Mouse (Mus musculus): ENCODE data around the gene Psg17. TPM values are rescaled to one million over a fixed set of nuclear protein-coding genes. Genes with fewer than 3 reads are reported as not detected.

Psg17 gene
- polyA plus RNA-seq, 1 experiment from 2014 or later = not detected

GRCm38 (mm10) chr7:18840386-18841173 is 19.2 kb upstream of the Psg17 start:
- Histone ChIP-seq H3K27ac (replicated peaks; ENCODE audit: low read depth, low read length) (no peak overlapping the region), H3K9ac (ENCODE audit: low read length) (peak overlapping the region; percentile 34; the same call in 1 of the 2 replicates), H3K4me2 (ENCODE audit: low read depth, severe bottlenecking) (peak overlapping the region; percentile 41), H3K4me3 (ENCODE audit: low read depth, low read length) (peak overlapping the region; percentile 23), H3K27me3 (ENCODE audit: control insufficient read depth, insufficient read depth, low read length) (no peaks in the 10 kb centered on the region), H3K36me3 (ENCODE audit: control insufficient read depth, insufficient read depth, low read length) (no peaks in the 10 kb centered on the region), H3K4me1 (ENCODE audit: control insufficient read depth, insufficient read depth, low read length) (no peaks in the 10 kb centered on the region), H3K9me3 (ENCODE audit: control insufficient read depth, low read length) (no peaks in the 10 kb centered on the region)
- ATAC-seq (ENCODE audit: insufficient number of reproducible peaks, low FRiP score, low TSS enrichment, low read depth) (peak; percentile 75; the same call in 1 of the 2 replicates), DNase-seq (ENCODE audit: low spot score) (peak; percentile 55)
- WGBS = 6% methylated on average over 15 of the region's 17 CpGs

DNA sequence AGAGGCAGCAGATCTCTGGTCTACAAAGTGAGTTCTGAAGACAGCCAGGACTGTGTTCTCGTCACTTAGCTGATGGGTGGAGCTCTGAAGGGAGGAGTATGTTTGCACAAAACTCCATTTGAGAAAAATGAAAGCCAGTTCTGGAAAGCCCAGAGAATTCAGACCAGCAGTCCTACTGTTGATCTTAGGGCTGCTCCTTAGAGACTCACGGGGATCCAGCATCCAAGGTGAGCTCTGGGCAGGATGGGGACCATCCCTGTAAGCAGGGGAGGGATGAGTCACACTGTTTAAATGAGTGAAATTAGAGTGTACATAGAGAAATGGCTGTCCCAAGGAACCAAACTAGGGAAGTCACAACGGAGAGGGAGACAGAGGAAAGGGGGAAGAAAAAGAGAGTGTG is 18.5 kb upstream of the Psg17 start, which contains the start of gene Mill2:
Mill2 (plus strand) TSS at position 102 of the 400 bp plus-strand sequence.
- no peaks in the 10 kb centered on the region for H3K36me3 ChIP-seq (ENCODE audit: control insufficient read depth, insufficient read depth, low read length)
- ATAC-seq (ENCODE audit: insufficient number of reproducible peaks, low FRiP score, low TSS enrichment, low read depth) = no peak
- peak within 1 kb of the TSS; percentile 23 for H3K4me3 ChIP-seq (ENCODE audit: low read depth, low read length)
- H3K27me3 ChIP-seq (ENCODE audit: control insufficient read depth, insufficient read depth, low read length) = no peaks in the 10 kb centered on the region
- H3K27ac ChIP-seq (replicated peaks; ENCODE audit: low read depth, low read length) = no peak within 1 kb of the TSS
- no peaks in the 10 kb centered on the region for H3K4me1 ChIP-seq (ENCODE audit: control insufficient read depth, insufficient read depth, low read length)
- no peaks in the 10 kb centered on the region for H3K9me3 ChIP-seq (ENCODE audit: control insufficient read depth, low read length)
- H3K4me2 ChIP-seq (ENCODE audit: low read depth, severe bottlenecking) = peak within 1 kb of the TSS; percentile 41
- no peak for DNase-seq (ENCODE audit: low spot score)
- H3K9ac ChIP-seq (ENCODE audit: low read length) = peak within 1 kb of the TSS; percentile 34; the same call in 1 of the 2 replicates
- 21% methylated on average over 3 of the region's 3 CpGs for WGBS

GRCm38 (mm10) chr7:18832298-18832697 is 10.9 kb upstream of the Psg17 start:
- Histone ChIP-seq H3K27ac (replicated peaks; ENCODE audit: low read depth, low read length) (no peak overlapping the region), H3K27me3 (ENCODE audit: control insufficient read depth, insufficient read depth, low read length) (no peaks in the 10 kb centered on the region), H3K4me1 (ENCODE audit: control insufficient read depth, insufficient read depth, low read length) (no peaks in the 10 kb centered on the region), H3K9me3 (ENCODE audit: control insufficient read depth, low read length) (no peaks in the 10 kb centered on the region), H3K4me2 (ENCODE audit: low read depth, severe bottlenecking) (no peak overlapping the region), H3K36me3 (ENCODE audit: control insufficient read depth, insufficient read depth, low read length) (no peaks in the 10 kb centered on the region), H3K4me3 (ENCODE audit: low read depth, low read length) (no peak overlapping the region), H3K9ac (ENCODE audit: low read length) (no peak overlapping the region)
- DNase-seq (ENCODE audit: low spot score) = no peak
- no peak for ATAC-seq (ENCODE audit: insufficient number of reproducible peaks, low FRiP score, low TSS enrichment, low read depth)
- 42% methylated on average over 13 of the region's 13 CpGs for WGBS

DNA sequence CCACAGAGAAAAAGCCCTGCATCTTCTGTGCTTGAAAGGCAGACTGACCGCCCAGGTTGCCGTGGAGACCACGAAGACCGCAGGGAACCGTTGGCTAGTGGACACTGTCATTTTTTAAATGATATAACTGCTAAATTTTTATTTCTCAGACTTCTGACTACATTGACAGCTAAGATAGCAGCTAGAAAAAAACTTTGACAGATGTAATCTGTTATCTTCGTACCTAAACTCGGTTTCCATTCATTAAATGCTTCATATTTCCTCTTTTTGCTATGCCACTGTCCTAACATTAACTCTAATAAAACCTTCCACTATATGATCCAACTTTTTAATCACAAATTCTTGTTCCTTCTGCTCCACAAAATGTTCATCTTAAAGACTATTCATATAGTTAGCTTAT is 8.1 kb upstream of the Psg17 start:
- Histone ChIP-seq H3K9ac (ENCODE audit: low read length) (no peak overlapping the region), H3K4me2 (ENCODE audit: low read depth, severe bottlenecking) (no peak overlapping the region), H3K4me1 (ENCODE audit: control insufficient read depth, insufficient read depth, low read length) (no peaks in the 10 kb centered on the region), H3K27ac (replicated peaks; ENCODE audit: low read depth, low read length) (no peak overlapping the region), H3K9me3 (ENCODE audit: control insufficient read depth, low read length) (no peaks in the 10 kb centered on the region), H3K36me3 (ENCODE audit: control insufficient read depth, insufficient read depth, low read length) (no peaks in the 10 kb centered on the region), H3K4me3 (ENCODE audit: low read depth, low read length) (no peak overlapping the region), H3K27me3 (ENCODE audit: control insufficient read depth, insufficient read depth, low read length) (no peaks in the 10 kb centered on the region)
- DNase-seq (ENCODE audit: low spot score) (no peak), ATAC-seq (ENCODE audit: insufficient number of reproducible peaks, low FRiP score, low TSS enrichment, low read depth) (no peak)
- 90% methylated on average over 7 of the region's 7 CpGs for WGBS

- no peaks in the 10 kb centered on the region for H3K36me3 ChIP-seq (ENCODE audit: control insufficient read depth, insufficient read depth, low read length)
- DNase-seq (ENCODE audit: low spot score) = no peak
- no peak overlapping the region for H3K4me2 ChIP-seq (ENCODE audit: low read depth, severe bottlenecking)
- no peak overlapping the region for H3K9ac ChIP-seq (ENCODE audit: low read length)
- WGBS = 68% methylated on average over 9 of the region's 9 CpGs
- H3K4me3 ChIP-seq (ENCODE audit: low read depth, low read length) = no peak overlapping the region
- no peaks in the 10 kb centered on the region for H3K27me3 ChIP-seq (ENCODE audit: control insufficient read depth, insufficient read depth, low read length)
- no peaks in the 10 kb centered on the region for H3K4me1 ChIP-seq (ENCODE audit: control insufficient read depth, insufficient read depth, low read length)
- H3K27ac ChIP-seq (replicated peaks; ENCODE audit: low read depth, low read length) = no peak overlapping the region
- H3K9me3 ChIP-seq (ENCODE audit: control insufficient read depth, low read length) = no peaks in the 10 kb centered on the region
- no peak for ATAC-seq (ENCODE audit: insufficient number of reproducible peaks, low FRiP score, low TSS enrichment, low read depth)
These were observed 7.2 kb upstream of the Psg17 start for GRCm38 (mm10) chr7:18828592-18828991.

- WGBS = 67% methylated on average over 26 of the region's 26 CpGs
- Histone ChIP-seq H3K4me2 (ENCODE audit: low read depth, severe bottlenecking) (no peak overlapping the region), H3K9ac (ENCODE audit: low read length) (no peak overlapping the region), H3K9me3 (ENCODE audit: control insufficient read depth, low read length) (no peaks in the 10 kb centered on the region), H3K27me3 (ENCODE audit: control insufficient read depth, insufficient read depth, low read length) (no peaks in the 10 kb centered on the region), H3K4me3 (ENCODE audit: low read depth, low read length) (no peak overlapping the region), H3K27ac (replicated peaks; ENCODE audit: low read depth, low read length) (no peak overlapping the region), H3K36me3 (ENCODE audit: control insufficient read depth, insufficient read depth, low read length) (no peaks in the 10 kb centered on the region), H3K4me1 (ENCODE audit: control insufficient read depth, insufficient read depth, low read length) (no peaks in the 10 kb centered on the region)
- no peak for DNase-seq (ENCODE audit: low spot score)
- ATAC-seq (ENCODE audit: insufficient number of reproducible peaks, low FRiP score, low TSS enrichment, low read depth) = 0 out of 2 replicates have a peak, but pooled peaks have one; percentile 35
These were observed 6.6 kb upstream of the Psg17 start for GRCm38 (mm10) chr7:18827792-18828546.

- DNase-seq (ENCODE audit: low spot score) = no peak
- Histone ChIP-seq H3K36me3 (ENCODE audit: control insufficient read depth, insufficient read depth, low read length) (no peaks in the 10 kb centered on the region), H3K4me2 (ENCODE audit: low read depth, severe bottlenecking) (no peak overlapping the region), H3K4me3 (ENCODE audit: low read depth, low read length) (no peak overlapping the region), H3K4me1 (ENCODE audit: control insufficient read depth, insufficient read depth, low read length) (no peaks in the 10 kb centered on the region), H3K9ac (ENCODE audit: low read length) (no peak overlapping the region), H3K27me3 (ENCODE audit: control insufficient read depth, insufficient read depth, low read length) (no peaks in the 10 kb centered on the region), H3K9me3 (ENCODE audit: control insufficient read depth, low read length) (no peaks in the 10 kb centered on the region), H3K27ac (replicated peaks; ENCODE audit: low read depth, low read length) (no peak overlapping the region)
- ATAC-seq (ENCODE audit: insufficient number of reproducible peaks, low FRiP score, low TSS enrichment, low read depth) = no peak
- WGBS = 89% methylated on average over 9 of the region's 9 CpGs
These were observed 3.1 kb downstream of the Psg17 start for GRCm38 (mm10) chr7:18818301-18818700.

- Histone ChIP-seq H3K4me1 (ENCODE audit: control insufficient read depth, insufficient read depth, low read length) (no peaks in the 10 kb centered on the region), H3K9me3 (ENCODE audit: control insufficient read depth, low read length) (no peaks in the 10 kb centered on the region), H3K27me3 (ENCODE audit: control insufficient read depth, insufficient read depth, low read length) (no peaks in the 10 kb centered on the region), H3K4me2 (ENCODE audit: low read depth, severe bottlenecking) (no peak overlapping the region), H3K9ac (ENCODE audit: low read length) (no peak overlapping the region), H3K36me3 (ENCODE audit: control insufficient read depth, insufficient read depth, low read length) (no peaks in the 10 kb centered on the region), H3K27ac (replicated peaks; ENCODE audit: low read depth, low read length) (no peak overlapping the region), H3K4me3 (ENCODE audit: low read depth, low read length) (no peak overlapping the region)
- ATAC-seq (ENCODE audit: insufficient number of reproducible peaks, low FRiP score, low TSS enrichment, low read depth) = no peak
- DNase-seq (ENCODE audit: low spot score) = peak; percentile 3
These were observed 17.9 kb downstream of the Psg17 start for GRCm38 (mm10) chr7:18803526-18803925.

All from limb, embryonic 11.5 days (tissue).